Mouse (Mus musculus): ENCODE measurements around the gene Noc2l. TPM values are rescaled to one million over a fixed set of nuclear protein-coding genes. Genes with fewer than 3 reads are reported as not detected.

Gene Noc2l
- polyA plus RNA-seq, 1 experiment from 2014 or later, result 36.0 TPM

DNA sequence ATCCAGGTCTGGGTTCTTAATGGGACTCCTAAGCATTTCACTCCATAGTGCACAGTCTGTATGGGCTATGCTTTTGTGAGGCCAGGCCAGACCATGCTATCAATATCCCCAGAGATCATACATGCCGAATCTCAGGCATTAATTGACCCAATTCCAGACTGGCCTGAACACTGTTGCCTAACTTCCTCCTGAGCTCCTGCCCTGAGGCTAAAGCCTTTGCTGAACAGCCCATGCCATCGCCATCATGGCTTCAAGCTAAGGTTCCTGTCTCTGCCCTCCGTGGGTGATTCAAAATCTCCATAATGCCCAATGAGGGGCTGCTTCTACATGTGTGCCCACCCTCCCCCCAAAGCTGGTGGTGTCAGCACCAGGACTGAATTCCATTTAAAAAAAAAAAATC, 16.8 kb downstream of the Noc2l start:
- peak; percentile 5 for ATAC-seq (ENCODE audit: low read depth)
- Histone ChIP-seq H3K9me3 (replicated peaks; ENCODE audit: control insufficient read depth, low read length) (no peaks in the 10 kb centered on the region), H3K4me2 (ENCODE audit: low read depth, low read length) (peak overlapping the region; percentile 56), H3K4me1 (ENCODE audit: control insufficient read depth, low read depth, low read length) (peaks cover 57% of the 10 kb centered on the region), H3K27me3 (ENCODE audit: control insufficient read depth, insufficient read depth, low read depth, low read length) (peaks cover 18% of the 10 kb centered on the region), H3K36me3 (ENCODE audit: control insufficient read depth, insufficient read depth) (peaks cover 43% of the 10 kb centered on the region), H3K9ac (ENCODE audit: low read depth, low read length) (peak overlapping the region; percentile 68), H3K4me3 (ENCODE audit: low read depth, low read length) (peak overlapping the region; percentile 43), H3K27ac (ENCODE audit: low read length) (peak overlapping the region; percentile 92)
- WGBS (ENCODE audit: insufficient replicate concordance), result 16% methylated on average over 3 of the region's 3 CpGs

DNA sequence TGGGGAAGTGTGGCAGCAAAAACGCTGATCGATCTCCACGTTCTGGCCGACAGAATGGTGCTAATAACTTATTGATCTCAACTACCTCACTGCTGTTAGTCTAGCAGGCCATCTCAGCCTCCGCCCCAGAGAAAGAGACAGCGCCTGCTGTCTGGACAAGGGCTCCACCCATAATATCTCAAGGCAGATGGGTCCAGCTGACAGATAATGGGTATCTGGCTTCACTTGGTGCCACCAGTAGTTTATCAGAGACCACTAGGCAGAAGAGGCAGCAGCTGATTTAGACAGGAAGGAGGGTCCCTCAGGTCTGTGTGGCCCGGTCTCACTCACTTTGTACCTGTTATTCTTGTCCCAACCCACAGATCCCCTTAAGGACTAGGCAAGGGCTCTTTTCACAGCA, 17.2 kb downstream of the Noc2l start:
- H3K27ac ChIP-seq (ENCODE audit: low read length), result peak overlapping the region; percentile 92
- 18% methylated on average over 7 of the region's 7 CpGs for WGBS (ENCODE audit: insufficient replicate concordance)
- peaks cover 18% of the 10 kb centered on the region for H3K27me3 ChIP-seq (ENCODE audit: control insufficient read depth, insufficient read depth, low read depth, low read length)
- peak overlapping the region; percentile 43 for H3K4me3 ChIP-seq (ENCODE audit: low read depth, low read length)
- peak overlapping the region; percentile 68 for H3K9ac ChIP-seq (ENCODE audit: low read depth, low read length)
- peaks cover 57% of the 10 kb centered on the region for H3K4me1 ChIP-seq (ENCODE audit: control insufficient read depth, low read depth, low read length)
- H3K4me2 ChIP-seq (ENCODE audit: low read depth, low read length), result peak overlapping the region; percentile 56
- H3K36me3 ChIP-seq (ENCODE audit: control insufficient read depth, insufficient read depth), result peaks cover 39% of the 10 kb centered on the region
- no peaks in the 10 kb centered on the region for H3K9me3 ChIP-seq (replicated peaks; ENCODE audit: control insufficient read depth, low read length)
- peak; percentile 91 for ATAC-seq (ENCODE audit: low read depth)

DNA sequence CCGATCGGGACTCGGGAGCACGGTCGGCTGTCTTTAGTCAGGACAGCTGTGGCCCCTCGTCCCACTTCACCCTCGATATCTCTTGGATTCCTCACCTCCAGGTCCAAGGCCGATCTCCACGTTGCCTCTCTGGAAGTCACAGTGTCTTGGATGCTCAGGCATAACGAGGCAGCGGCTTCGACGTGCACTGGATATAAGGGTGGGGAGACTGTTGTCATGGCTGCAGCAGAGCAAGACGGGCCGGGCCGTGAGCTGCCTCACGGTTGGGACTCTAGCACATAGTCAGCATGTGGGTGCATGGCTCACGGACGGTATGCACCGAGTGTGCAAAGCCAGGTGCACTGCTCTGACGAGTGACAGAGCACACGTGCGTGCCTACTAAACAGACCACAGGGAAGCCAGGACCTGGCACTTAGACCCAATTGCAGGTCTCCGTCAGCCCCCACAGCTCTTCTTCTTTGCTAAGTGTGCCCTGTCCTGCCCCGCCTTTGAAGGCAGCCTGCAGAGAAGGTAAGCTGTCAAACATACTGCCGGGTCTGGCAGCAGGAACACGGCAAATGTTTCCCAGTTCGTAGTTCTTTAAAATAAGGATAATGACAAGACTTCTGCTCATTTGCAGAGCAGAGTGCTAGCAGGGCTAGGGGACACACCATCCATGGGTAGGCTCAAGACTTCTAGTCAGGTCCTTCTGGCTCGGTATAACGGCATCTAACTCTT, 18.7 kb downstream of the Noc2l start:
- peak; percentile 58 for ATAC-seq (ENCODE audit: low read depth)
- Histone ChIP-seq H3K36me3 (ENCODE audit: control insufficient read depth, insufficient read depth) (peaks cover 24% of the 10 kb centered on the region), H3K27me3 (ENCODE audit: control insufficient read depth, insufficient read depth, low read depth, low read length) (peaks cover 18% of the 10 kb centered on the region), H3K4me2 (ENCODE audit: low read depth, low read length) (peak overlapping the region; percentile 81), H3K9me3 (replicated peaks; ENCODE audit: control insufficient read depth, low read length) (no peaks in the 10 kb centered on the region), H3K4me3 (ENCODE audit: low read depth, low read length) (peak overlapping the region; percentile 61), H3K27ac (ENCODE audit: low read length) (peak overlapping the region; percentile 97), H3K4me1 (ENCODE audit: control insufficient read depth, low read depth, low read length) (peaks cover 51% of the 10 kb centered on the region), H3K9ac (ENCODE audit: low read depth, low read length) (peak overlapping the region; percentile 81)
- 2% methylated on average over 30 of the region's 30 CpGs for WGBS (ENCODE audit: insufficient replicate concordance)

DNA sequence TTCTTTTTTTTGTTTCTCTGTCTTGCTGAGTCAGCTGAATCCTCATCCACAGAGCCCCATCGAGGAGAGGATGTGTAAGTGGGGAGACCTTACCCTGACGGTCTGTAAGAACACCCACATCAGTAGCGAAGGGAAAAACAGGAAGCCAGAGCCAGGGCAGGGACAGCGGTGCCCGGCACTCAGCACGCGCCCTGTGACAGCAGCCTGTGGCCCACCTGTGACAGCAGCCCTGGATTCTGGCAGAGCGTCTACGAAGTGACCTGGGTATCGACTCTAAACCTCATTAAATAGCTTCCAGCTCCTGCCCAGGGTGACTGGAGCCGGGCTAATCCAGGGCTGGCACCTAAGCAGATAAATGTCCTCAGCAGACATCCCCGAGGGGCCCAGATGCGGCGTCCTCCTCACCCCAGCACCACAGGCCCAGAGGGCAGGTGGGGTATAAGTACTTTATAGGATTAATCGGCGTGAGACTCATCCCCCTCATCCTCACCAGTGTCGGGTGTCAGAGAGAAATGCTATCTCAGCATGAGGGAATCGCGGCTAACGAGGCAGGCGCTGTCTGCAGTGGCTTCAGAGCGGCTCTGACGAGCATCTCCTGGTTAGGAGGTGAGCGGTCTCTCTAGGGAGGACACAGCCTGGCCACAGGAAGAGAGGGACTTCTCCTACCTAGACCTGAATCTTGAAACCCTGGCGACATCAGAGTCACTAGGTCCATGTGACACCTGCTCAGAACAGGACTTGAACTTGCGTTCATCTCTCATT, 19.4 kb downstream of the Noc2l start, which contains the start of gene Samd11:
Gene Samd11, minus strand, starts transcription at position 580 of the 762 bp plus-strand sequence.
- H3K9ac ChIP-seq (ENCODE audit: low read depth, low read length), result peak within 1 kb of the TSS; percentile 81
- peaks cover 18% of the 10 kb centered on the region for H3K27me3 ChIP-seq (ENCODE audit: control insufficient read depth, insufficient read depth, low read depth, low read length)
- ATAC-seq (ENCODE audit: low read depth), result peak; percentile 13
- peaks cover 17% of the 10 kb centered on the region for H3K36me3 ChIP-seq (ENCODE audit: control insufficient read depth, insufficient read depth)
- peaks cover 44% of the 10 kb centered on the region for H3K4me1 ChIP-seq (ENCODE audit: control insufficient read depth, low read depth, low read length)
- H3K9me3 ChIP-seq (replicated peaks; ENCODE audit: control insufficient read depth, low read length), result no peaks in the 10 kb centered on the region
- peak within 1 kb of the TSS; percentile 61 for H3K4me3 ChIP-seq (ENCODE audit: low read depth, low read length)
- WGBS (ENCODE audit: insufficient replicate concordance), result 3% methylated on average over 26 of the region's 26 CpGs
- peak within 1 kb of the TSS; percentile 97 for H3K27ac ChIP-seq (ENCODE audit: low read length)
- H3K4me2 ChIP-seq (ENCODE audit: low read depth, low read length), result peak within 1 kb of the TSS; percentile 81

Small RNA genes within 50 kb of the gene (microRNA-seq; reads per million reads assigned to microRNA genes)
- gene Mir7658, result not detected

Other genes with a start within 250 kb of the Noc2l start
- 3.3 and 3.6 TPM in 2 replicates for gene B3galt6, start 243.4 kb upstream of the Noc2l start, polyA plus RNA-seq (2015; fragmentation: Nextera tagmentation; extraction: Ambion mirVana)
- 73.2 and 78.7 TPM in 2 replicates for gene Sdf4, start 243.1 kb upstream of the Noc2l start, polyA plus RNA-seq (2015; fragmentation: Nextera tagmentation; extraction: Ambion mirVana)
- 0.22 and 0.37 TPM in 2 replicates for gene Tnfrsf4, start 222.2 kb upstream of the Noc2l start, polyA plus RNA-seq (2015; fragmentation: Nextera tagmentation; extraction: Ambion mirVana)
- gene Tnfrsf18, start 209.8 kb upstream of the Noc2l start, polyA plus RNA-seq (2015; fragmentation: Nextera tagmentation; extraction: Ambion mirVana), result 0.58 and 0.68 TPM in 2 replicates
- 0.29 and 0.33 TPM in 2 replicates for gene Ttll10, start 176.6 kb upstream of the Noc2l start, polyA plus RNA-seq (2015; fragmentation: Nextera tagmentation; extraction: Ambion mirVana)
- 11.4 and 13.4 TPM in 2 replicates for gene 9430015G10Rik, start 126.0 kb upstream of the Noc2l start, polyA plus RNA-seq (2015; fragmentation: Nextera tagmentation; extraction: Ambion mirVana)
- gene Rnf223, start 105.5 kb upstream of the Noc2l start, polyA plus RNA-seq (2015; fragmentation: Nextera tagmentation; extraction: Ambion mirVana), result 0.06 and 0.09 TPM in 2 replicates
- 6.7 and 7.7 TPM in 2 replicates for gene Agrn, start 38.5 kb upstream of the Noc2l start, polyA plus RNA-seq (2015; fragmentation: Nextera tagmentation; extraction: Ambion mirVana)
- gene Isg15, start 35.2 kb upstream of the Noc2l start, polyA plus RNA-seq (2015; fragmentation: Nextera tagmentation; extraction: Ambion mirVana), result 6.1 and 6.9 TPM in 2 replicates
- 1.0 and 1.2 TPM in 2 replicates for gene AW011738, start 32.7 kb upstream of the Noc2l start, polyA plus RNA-seq (2015; fragmentation: Nextera tagmentation; extraction: Ambion mirVana)
- 0.14 and 0.40 TPM in 2 replicates for gene Perm1, start 20.1 kb upstream of the Noc2l start, polyA plus RNA-seq (2015; fragmentation: Nextera tagmentation; extraction: Ambion mirVana)
- gene Plekhn1, start 1.2 kb upstream of the Noc2l start, polyA plus RNA-seq (2015; fragmentation: Nextera tagmentation; extraction: Ambion mirVana), result 3.8 and 4.1 TPM in 2 replicates
- 36.4 and 37.7 TPM in 2 replicates for gene Samd11, start 19.6 kb downstream of the Noc2l start, polyA plus RNA-seq (2015; fragmentation: Nextera tagmentation; extraction: Ambion mirVana)
- gene Vmn2r-ps159, start 95.1 kb downstream of the Noc2l start, polyA plus RNA-seq (2015; fragmentation: Nextera tagmentation; extraction: Ambion mirVana), result not detected in 2 replicates

Measured in liver, embryonic 16.5 days (tissue).